Mouse (Mus musculus): ENCODE measurements around the gene Olfr877.

Olfr877 gene

GRCm38 (mm10) chr9:37853969-37854368, at the start of gene Olfr877:
Gene Olfr877, plus strand, starts transcription at chr9:37854269.
- DNase-seq (ENCODE audit: low spot score in 2 of 2): no peak

GRCm38 (mm10) chr9:37807235-37807634, 46.8 kb upstream of the Olfr877 start:
- DNase-seq (ENCODE audit: low spot score in 2 of 2): no peak

DNA sequence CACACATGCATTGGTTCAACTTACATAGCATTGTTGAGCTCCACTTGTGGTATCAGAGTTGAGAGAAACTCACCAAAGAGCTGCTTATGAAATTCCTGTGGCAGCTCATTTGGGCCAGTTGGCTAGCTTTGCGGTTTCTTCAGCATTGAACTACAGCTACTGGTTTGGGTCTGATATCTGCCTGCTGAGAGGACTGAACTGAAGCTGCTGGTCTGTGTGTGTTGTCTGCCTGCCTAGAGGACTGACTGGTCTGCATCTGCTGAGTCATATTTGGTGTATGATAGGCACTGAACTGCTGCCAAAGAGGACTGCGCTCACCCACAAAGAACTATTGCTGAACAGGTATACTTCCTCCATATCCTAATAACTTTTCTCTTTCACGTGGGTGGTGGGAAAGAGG, 45.6 kb upstream of the Olfr877 start:
- DNase-seq (ENCODE audit: low spot score in 2 of 2): no peak

GRCm38 (mm10) chr9:37808976-37809375, 45.1 kb upstream of the Olfr877 start:
- DNase-seq (ENCODE audit: low spot score in 2 of 2): no peak

GRCm38 (mm10) chr9:37814696-37815095, 39.4 kb upstream of the Olfr877 start:
- no peak for DNase-seq (ENCODE audit: low spot score in 2 of 2)

DNA sequence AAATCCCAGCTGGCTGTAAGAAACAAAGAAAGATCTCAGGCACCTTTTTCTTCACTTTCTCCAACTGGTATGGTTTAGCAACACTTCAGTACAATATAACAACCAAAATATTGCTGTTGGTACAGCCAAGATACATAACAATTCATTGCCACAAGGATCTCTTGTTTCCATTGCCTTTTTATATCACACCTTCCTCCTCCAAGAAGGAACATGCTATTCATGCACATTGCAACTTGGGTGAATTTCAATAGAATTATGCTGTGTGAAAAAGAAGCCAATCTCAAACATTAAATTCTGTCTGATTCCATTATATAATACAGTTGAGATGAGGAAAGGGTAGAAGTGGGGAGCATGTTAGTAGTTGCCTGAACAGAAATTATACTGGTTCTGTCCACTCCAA, 24.2 kb upstream of the Olfr877 start:
- no peak for DNase-seq (ENCODE audit: low spot score in 2 of 2)

DNA sequence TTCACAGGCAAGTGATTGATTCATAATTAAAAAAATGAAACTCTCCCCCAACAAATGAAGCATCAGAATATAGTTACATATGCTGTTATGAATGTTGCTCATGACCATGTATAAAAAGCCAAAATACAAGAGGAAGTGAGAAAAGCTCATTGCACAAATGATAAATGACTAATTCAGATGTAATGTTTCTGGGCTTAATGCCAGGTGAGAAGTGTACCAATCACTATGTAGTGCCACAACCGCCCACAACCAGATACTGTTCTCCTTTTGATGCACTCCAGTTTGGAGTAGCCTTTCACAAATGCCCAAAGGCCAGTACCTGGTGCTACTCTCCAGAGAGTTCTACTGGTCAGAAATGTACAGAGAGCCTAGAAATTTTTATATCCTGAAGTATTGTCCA, 20.7 kb upstream of the Olfr877 start:
- no peak for DNase-seq (ENCODE audit: low spot score in 2 of 2)

DNA sequence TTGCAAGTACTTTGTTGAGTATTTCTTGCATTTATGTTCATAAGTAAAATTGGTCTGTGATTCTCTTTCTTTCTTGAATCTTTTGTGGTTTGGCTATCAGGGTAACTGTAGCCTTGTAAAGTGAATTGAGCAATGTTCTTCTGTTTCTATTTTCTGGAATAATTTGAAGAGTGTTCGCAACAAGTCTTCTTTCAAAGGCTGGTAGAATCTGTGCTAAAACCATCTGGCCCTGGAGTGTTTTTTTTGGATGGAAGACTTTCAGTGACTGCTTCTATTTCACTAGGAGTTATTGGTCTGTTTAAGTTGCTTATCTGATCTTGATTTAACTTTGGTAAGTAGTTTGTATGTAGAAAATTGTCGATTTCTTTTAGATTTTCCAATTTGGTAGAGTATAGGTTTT, 4.8 kb upstream of the Olfr877 start:
- DNase-seq (ENCODE audit: low spot score in 2 of 2): no peak

GRCm38 (mm10) chr9:37863325-37863724, 9.3 kb downstream of the Olfr877 start:
- no peak for DNase-seq (ENCODE audit: low spot score in 2 of 2)

- DNase-seq (ENCODE audit: low spot score in 2 of 2): no peak
Measured at GRCm38 (mm10) chr9:37870246-37870645, 16.2 kb downstream of the Olfr877 start.

DNA sequence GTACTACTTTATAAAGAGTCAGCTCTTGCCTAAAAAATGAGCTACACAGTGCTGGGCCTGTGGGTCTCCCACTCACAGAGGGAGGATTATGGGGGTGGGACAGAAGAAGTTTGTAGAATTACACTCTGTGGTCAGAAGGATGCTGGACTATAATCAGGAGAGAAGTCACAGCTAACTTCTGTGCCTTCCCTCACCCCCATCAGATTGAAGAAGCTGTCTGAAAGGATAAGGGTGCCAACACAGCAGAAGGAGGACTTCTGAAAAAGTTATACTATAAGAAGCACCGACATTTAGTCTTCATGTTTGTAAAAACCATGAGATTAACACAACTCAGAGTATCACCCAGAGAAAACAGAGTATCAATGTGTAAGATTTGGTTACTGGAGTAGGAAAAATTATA, 17.0 kb downstream of the Olfr877 start:
- DNase-seq (ENCODE audit: low spot score in 2 of 2): no peak

DNA sequence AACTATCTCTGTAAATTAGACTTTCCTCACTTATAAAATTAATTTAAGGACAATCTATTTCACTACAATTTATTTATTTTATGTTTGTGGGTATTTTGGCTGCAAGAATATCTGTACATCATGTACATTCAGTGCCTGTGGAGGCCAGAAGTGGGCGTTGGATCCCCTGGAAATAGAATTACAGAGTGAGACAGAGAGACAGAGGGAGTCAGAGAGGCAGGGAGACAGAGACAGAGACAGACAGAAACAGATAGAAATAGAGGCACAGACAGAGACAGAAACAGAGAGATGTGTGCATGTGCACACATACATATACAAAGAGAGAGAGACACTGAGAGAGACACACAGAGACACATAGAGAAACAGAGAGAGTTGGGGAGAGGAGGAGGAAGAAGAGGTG, 17.5 kb downstream of the Olfr877 start:
- DNase-seq (ENCODE audit: low spot score in 2 of 2): no peak

GRCm38 (mm10) chr9:37890960-37891359, 36.9 kb downstream of the Olfr877 start:
- DNase-seq (ENCODE audit: low spot score in 2 of 2): no peak

DNA sequence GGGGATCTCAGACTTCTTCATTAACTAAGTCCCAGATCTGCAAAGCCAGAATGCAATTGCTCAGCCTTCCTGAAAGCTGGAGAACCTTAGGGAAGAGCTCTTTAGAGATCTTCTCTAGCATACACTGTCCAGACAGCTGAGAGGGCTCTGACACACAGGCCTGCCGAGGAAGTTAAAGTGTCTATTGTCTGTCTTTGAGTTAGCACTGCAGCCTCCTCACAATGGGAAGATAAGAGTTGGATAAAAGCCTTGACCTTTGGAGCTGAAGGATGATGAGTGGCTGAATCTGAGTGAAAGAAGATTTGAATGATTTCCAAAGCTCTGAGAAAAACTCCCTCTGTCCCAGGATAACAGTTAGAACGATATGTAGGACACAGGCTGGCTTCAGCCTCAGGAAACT, 42.6 kb downstream of the Olfr877 start, which contains the start of gene Olfr145:
Olfr145 (plus strand) TSS at position 64 of the 400 bp plus-strand sequence.
- no peak for DNase-seq (ENCODE audit: low spot score in 2 of 2)

DNA sequence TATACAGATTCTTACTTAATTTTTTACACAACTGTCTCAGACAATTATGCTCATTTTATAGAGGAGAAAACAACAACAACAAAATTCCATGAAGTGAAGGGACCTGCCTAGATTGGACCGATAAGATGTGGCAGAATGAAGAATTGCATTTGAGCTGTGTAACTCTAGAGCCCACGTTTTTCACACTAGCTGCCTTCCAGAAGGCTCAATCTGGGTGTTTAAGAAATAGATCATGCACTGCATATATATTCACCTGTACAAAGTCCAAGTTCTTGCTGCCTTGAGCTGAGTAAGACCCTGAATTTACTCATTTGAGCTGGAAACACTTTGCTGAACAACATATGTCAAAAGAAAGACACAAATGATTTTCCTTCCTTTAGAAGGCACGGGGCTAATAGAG, 51.5 kb downstream of the Olfr877 start:
- no peak for DNase-seq (ENCODE audit: low spot score in 2 of 2)

All from urinary bladder, adult 18-20 months (tissue).